Mouse (Mus musculus): ENCODE measurements at regions not wholly inside any gene's neighbourhood (a gene's known extent, or its start where the extent isn't known, plus 50 kb on each side); places are given as distances from the start of the nearest gene placed in this dataset.
"Not testable (repeated sequence)": the region's sequence is repeated elsewhere in the genome, so short reads cannot be mapped to it uniquely, and the experiment has no call there.

DNA sequence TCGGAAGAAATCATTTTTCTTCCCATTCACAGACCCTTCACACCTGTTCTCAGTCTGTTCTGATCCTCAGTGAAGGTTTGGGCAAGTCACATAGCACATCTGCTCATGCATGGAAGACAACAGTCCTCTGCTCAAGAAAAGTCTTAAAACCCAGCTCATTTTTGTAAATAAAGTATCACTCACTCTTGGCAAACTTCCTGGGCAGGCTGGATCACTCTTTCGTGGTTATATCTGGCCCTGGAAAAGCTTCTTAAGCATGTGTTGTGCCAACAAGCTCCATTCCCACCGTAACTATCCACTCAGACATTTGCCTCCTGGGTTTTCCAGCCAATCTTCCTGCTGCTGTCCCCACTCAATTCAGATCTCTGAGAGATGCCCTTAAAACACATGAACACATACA, 103.2 kb upstream of the Cep85l start:
- no peak for DNase-seq (ENCODE audit: low spot score)

DNA sequence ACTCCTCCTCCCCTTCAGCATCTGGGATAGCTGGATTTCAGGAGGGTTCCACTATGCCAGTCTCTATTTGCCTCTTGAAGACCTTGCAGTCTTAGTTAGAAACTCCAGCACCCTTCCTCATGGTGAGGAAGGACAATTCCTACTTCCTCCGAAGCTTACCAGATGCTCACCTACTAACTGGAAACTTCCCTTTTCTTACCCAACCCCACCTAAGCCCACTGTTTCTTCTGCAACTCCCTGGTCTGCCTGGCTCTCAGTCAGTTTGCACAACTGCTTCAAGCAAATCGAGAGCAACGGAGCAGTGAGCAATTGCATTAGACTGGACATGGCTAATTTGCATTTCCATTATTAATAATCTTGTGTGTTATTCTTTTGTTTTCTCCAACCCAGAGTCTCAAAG, 90.5 kb upstream of the Cep85l start:
- DNase-seq (ENCODE audit: low spot score): no peak

DNA sequence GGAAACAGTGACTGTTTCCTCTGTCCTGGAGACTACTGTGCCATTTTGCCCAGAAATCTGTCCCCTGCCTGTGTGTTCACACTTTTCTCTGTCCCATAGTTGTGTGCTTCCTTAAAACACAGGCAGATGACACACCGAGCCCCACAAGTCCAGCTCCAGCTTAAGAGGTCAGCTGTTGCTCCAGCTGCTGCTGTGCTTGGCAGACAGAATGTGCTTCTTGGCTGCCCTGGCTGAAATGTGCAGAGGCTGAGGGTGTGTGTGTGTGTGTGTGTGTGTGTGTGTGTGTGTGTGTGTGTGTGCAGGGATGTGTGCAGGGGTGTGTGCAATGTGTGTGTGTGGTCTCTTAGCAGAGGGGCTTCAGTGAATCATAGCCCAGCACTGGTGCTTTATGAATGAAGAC, 89.9 kb upstream of the Cep85l start:
- no peak for DNase-seq (ENCODE audit: low spot score)

DNA sequence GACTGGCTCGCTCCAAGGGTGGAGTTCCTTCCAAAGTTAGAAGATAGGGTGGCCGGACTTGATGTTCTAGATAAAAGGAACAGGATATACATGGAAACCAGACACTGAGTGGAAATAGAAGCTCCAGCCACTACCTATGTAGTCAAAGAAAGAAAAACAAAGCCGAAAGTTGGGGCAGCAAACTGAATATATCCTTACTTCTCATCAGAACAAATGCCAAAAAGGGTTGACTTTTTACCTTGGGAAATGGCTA, 88.5 kb upstream of the Cep85l start:
- no peak for DNase-seq (ENCODE audit: low spot score)

DNA sequence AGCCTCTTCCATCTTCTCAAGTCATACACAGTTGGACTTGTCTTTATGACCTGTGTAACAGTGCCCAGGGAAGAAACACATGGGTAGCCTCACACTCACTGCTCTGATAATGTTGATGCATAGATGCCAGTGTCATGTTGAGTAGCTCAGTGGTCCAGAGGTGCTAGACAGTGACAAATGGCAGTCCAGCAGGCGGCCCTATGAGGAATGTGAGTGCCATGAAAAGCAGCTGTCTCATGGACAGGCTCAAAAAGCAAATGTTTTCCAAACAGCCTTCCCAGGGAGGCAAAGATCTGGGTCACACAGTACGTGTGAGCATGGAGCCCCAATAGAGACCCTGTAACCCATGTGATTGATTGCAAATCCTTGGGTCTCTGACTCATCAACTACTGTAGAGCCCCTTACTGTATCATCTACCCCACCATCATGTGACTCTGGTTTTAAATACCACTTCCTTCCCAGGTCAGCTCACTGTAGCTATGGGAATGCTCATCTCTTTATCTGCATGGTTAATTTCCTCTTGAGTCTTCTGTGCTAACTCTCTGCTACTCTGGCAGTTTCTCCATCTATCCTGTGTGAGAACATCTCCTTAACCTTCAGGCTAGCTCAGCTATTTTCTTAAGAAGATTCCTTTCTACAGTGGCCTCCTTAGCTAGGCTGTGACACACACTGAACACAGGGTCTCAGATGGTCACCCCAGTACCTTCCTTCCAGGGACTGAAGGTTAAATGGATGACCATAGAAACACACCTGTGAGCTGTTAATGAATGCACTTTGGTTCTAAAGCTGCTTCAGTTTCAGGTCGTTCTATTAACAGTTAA, 87.9 kb upstream of the Cep85l start:
- no peak for DNase-seq (ENCODE audit: low spot score)

DNA sequence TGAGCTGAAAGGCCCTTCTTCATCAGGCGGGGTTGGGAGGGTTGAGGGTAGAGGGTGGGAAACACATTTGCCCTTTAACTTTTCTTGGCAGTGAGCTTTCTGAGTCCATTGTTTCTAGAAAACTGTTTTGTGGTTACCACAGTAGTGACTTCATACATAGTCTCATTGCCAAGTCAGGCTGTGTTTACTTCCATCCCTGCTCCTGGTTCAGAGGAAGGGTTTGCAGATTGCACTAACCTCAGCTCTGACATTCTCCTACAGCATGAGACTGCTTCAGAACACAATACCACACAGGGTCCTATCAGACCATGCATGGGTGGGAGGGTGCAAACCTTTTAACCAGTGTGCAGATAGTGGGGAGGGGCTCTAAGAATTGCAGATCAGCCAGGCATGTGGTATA, 87.1 kb upstream of the Cep85l start:
- DNase-seq (ENCODE audit: low spot score): no peak

DNA sequence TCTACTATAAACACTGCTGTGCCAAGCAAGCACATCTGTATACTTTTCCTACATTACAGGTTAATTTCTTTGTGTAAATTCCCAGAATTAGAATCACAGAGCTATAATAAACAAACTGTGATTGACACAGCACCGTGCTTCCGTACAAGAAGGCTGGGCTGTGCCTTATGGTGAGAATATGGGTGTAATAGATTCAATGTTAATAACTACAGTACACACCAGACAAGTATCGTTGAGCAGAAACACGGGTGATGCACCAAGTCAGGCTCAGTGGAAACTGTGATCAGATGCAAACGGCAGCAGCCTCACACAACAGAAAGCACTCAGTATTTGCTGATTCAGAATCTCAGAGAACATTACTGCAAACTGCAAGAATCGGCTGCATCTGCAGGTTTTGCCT, 86.5 kb upstream of the Cep85l start:
- DNase-seq (ENCODE audit: low spot score): no peak

DNA sequence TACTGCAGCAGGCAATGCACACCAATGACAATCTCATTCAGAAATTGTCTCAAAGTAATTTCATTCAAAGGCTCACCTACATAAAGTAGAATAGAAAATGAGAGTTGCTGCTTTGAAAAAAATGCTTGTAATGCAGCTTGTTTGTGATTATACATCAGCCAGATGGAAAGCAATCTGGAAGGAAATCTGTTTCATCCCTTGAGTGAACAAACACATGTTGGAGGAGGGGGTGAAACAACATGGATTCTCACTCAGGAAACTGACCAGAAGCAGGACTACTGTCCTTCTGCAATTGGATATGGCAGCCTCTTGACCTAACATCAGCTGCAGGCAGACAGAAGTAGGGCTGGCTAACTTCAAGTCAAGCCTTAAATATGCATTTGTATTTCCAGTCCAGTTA, 84.8 kb upstream of the Cep85l start:
- no peak for DNase-seq (ENCODE audit: low spot score)

DNA sequence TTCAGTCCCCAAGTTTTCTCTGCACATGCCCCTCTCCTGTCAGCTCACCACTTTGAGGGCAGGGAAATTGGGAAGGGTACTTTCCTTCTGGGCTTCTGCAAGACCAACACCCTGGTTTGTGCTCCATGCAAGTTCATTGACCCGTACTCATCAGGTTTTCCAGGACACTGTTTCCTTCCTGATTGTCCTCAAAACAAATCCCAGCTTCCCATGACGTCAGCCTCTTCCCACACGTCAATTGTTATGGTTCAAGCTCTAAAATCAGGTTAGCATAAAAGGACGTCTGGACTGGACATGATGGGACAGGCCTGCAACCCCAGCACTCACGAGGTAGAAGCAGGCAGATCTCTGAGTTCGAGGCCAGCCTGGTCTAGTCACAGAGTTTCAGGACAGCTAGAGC, 84.3 kb upstream of the Cep85l start:
- no peak for DNase-seq (ENCODE audit: low spot score)

DNA sequence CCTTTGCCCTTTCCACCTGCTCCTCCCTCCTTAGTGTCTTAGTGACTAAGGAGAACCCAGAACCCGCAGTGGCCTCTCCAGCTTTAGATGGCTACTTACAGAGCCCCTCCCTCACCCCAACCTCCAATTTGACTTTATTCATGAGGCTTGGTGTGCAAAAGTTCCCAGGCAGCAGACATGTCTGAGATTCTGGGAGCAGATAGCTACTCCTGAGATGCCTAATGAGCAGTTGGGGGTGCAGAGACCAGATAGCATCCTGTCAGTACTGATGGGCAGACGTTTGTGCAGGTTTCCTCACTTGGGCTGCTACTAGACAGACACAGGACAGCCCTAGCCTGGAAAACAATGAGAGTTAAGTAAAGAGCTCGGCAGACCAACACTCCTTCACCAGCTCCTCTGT, 83.7 kb upstream of the Cep85l start:
- DNase-seq (ENCODE audit: low spot score): no peak

DNA sequence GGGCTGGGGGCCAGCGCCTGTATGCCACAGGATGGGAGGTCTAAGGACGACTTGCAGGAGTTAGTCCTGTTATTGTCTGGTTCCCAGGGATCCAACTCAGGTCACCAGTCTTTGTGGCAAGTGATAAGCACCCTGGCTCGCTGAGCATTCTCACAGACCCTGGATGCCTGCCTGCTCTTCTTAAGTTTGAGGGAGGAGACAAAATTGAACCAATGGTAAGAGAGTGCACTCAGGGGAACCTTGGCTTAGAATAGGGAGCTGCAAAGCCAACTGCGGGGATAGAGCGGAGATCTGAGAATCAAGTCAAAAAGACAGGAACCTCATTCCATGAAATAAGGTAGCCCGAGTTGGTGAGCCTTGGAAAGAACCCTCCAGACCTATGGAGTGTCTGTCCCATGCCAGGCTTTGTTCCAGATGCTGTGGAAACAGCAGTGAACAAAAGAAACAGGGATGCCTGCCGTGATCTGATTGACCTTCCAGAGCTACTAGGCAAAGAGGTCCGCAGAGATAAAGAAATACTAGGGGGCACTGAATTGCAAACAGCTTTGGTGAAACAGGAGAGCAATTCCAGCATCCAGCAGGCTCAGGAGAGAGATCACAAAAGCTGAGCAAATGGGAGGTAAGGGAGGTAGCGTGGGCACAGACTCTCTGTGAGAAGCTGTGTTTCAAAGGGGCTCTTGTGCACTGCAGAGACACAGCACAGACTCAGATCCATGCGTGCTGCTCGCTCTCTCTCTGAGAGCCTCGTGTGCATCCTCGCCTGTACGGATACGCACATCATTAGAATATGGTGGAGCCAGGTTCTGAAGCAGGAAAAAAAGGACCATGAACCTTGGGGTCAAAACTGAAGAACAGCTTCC, 82.9 kb upstream of the Cep85l start:
- DNase-seq (ENCODE audit: low spot score): no peak

DNA sequence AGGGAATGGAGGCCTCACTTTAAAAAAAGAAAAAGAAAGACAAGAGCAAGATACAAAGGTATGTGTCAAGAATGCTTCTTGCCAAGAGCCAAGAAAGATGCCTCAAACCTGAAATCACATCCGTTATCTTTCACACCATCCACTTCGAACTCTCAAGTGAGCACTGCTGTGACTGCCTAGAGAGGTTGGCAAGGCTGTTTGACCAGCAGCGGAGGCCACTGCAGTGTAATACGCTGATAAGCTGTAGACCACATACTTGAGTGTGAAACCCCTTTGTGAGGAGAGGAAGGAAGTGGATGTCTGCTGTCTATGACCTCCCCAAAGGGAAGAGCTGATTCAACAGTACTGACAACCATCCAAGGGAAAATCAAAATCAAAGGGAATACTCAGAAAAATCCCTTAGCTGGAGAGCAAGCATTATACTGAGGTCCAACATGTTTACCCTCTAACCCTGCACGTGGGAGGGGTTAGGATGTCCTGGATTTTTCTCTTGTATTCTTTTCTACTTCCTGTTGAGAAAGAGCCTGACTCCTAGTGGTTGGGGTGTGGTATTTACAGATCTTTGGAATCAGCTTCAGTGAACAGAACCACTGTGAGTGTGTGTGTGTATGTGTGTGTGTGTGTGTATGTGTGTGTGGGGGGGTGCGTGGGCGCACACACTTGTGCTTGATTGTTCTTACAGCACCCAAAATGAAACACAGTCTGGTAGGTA, 81.5 kb upstream of the Cep85l start:
- DNase-seq (ENCODE audit: low spot score): no peak

DNA sequence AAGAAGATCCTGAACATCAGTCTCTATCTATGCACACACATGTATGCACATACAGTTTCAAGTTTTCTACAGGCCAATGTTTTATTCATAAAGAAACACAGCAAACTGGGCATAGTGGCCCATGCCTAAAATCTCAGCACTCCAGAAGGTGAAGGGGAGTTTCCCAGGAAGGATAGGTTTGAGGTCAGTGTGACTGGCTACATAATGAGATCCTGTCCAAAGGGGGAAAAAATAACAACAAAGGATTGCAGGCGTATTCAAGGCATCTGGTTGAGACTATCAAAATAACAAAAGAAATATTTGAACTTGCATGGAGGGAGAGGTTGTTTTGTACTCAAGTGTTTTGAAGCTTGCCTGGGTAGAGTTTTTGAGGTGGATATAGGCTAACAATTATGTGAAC, 80.0 kb upstream of the Cep85l start:
- not testable (repeated sequence) for DNase-seq (ENCODE audit: low spot score)

DNA sequence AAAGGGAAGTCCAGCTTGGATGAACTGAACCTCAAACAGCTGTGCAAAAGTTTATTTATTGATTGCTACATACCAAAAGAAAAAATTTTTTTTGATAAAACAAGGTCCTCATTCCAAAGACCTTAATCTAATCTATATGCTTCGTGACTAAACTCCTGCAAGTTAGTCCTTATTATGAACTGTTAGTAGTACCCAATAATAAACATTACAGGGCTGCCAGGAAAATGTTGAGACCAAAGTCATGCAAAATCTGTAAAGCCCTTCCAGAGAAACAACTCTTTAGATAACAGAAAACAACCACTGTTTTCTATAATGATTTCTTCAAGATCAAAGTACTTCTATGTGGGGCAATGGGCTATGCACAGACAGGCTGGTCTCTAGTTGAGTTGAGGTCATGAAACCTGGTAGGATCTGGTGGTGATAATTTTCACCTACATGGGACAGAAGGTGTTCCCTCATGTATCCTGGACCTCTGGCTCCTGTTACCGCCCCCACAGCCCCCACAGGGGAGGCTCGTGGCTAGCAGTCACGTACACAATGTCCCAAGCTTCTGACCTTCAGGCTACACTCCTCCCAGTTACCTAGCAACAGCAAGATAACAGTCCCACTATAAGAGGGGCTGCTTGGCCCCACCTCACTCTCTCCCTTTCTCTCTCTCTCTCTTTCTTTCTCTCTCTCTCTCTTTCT, 76.4 kb upstream of the Cep85l start:
- DNase-seq (ENCODE audit: low spot score): no peak

DNA sequence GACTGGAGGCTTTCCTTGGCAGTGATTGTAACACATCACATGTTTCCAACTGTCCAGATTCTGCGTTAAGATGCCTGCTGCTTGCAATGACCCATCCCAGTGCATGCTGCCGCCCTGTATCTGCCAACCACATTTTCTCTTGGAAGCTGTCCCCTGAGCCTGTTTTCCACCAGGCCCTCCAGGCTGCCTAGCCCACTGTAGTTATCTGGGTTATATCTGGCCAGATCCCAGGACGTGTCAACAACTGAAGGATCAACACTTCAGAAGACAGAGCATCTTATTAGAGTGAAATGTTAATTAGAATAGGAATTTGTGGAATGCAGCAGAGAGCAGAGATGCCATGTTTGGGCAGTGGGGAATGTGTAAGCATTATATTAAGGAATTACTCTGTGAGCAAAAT, 65.0 kb upstream of the Cep85l start:
- DNase-seq (ENCODE audit: low spot score): no peak

DNA sequence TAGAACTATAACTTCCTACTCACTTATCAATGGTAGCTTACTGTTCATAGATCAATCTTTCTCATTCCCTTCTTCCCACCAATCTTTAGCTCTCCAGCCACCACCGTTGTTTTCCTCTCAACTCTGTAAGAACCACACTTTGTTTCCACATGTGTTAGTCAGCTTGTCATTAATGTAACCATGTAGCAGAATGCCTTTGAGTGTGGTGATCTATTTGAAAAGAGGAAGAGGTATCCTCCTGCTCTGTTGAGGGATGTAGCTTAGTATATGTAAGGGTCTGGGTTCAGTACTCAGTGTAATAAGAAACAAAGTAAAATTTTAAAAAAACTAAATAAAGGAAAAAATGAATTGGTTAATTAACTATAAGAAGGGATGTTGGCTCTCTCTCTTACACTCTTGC, 63.7 kb upstream of the Cep85l start:
- DNase-seq (ENCODE audit: low spot score): no peak

DNA sequence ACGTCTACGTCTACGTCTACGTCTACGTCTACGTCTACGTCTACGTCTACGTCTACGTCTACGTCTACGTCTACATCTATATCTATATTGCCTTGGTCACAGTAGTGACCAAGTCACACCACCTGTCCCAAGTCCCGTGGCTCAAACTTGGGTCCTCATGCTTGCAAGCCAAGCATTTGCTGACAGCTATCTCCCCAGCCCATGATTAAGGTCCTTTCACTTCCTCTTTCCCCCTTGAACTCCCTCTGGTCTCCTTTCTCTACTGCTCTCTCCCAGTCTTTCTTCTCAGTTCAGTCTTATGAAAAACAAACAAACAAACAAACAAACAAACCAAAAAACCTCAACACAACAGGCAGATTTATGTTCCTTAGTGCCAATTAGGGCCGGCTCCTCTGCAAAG, 63.2 kb upstream of the Cep85l start:
- no peak for DNase-seq (ENCODE audit: low spot score)

DNA sequence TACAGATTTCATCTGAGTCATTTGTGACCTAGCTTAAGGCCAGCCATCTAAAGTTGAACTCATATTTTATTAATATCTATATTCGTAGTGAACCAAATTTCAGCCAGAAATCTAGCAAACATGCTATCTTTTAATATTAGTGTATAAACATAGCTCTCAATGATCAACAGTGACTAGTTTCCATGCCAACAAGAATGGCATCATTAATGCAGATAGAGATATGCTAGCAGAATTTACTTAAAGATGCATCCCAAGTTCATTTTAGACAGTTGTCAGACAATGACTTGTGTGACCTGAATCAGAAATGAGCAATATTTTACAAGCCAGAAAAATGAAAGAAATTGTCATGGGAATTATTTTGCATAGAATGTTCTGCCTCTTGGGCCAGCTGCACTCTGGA, 60.5 kb upstream of the Cep85l start:
- no peak for DNase-seq (ENCODE audit: low spot score)

DNA sequence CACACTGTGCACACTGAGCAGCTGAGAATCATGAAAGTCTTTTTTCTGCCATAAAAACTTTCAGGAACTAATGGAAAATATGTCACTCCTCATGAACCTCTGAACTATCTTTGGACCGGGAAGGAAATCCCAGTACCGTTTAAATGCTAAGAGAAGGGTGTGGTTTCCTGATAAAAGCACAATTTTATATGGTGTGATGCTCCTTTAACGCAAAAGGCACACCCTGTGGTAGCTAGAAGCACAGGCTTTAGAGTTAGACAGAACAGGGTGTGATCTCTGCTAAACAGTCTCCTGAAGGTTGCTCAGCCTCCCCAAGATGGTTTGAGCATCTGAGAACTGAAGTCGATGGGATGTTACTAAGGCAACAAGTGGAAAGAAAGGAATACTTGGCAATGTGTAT, 58.6 kb upstream of the Cep85l start:
- DNase-seq (ENCODE audit: low spot score): no peak

DNA sequence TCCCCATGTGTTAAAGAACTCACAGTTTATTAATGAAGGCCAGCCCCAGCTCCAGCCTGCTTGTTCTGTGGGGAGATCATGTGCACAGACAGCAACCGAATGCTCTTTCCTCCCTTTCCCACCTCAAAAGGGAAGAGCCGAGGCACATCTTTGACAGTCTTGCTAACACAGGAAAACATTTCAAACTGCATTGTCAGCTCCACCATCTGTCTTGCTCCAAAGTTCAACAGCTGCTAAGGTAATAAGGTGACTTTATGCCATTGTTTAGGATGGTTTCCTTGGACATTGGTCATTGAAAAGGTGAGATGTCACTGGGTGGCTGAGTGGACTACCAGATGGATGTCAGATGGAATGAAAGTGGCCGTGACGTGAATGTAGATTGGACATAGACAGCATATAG, 58.0 kb upstream of the Cep85l start:
- DNase-seq (ENCODE audit: low spot score): no peak

DNA sequence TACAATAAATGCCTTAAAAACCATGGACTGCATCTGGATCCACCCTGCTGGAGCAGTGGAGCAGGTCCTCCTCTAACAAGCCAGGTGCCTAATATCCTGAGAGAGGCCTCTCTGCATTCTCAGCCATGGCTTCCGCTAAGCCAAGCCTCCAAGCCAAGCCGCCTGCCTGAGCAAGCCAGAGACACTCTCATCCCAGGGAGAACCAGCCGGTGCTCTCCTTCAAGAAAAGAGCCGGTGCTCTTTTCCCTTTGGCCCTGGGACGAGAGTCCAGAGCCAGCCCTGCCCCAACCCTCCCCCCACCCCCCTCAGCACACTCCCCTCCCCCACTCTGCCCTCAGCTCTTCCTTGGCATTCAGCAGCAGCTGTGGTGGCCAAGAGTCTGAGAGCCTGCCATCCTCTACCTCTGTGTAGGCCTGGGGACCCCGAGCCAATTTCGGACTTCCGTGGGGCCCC, 56.3 kb upstream of the Cep85l start:
- DNase-seq (ENCODE audit: low spot score): no peak

DNA sequence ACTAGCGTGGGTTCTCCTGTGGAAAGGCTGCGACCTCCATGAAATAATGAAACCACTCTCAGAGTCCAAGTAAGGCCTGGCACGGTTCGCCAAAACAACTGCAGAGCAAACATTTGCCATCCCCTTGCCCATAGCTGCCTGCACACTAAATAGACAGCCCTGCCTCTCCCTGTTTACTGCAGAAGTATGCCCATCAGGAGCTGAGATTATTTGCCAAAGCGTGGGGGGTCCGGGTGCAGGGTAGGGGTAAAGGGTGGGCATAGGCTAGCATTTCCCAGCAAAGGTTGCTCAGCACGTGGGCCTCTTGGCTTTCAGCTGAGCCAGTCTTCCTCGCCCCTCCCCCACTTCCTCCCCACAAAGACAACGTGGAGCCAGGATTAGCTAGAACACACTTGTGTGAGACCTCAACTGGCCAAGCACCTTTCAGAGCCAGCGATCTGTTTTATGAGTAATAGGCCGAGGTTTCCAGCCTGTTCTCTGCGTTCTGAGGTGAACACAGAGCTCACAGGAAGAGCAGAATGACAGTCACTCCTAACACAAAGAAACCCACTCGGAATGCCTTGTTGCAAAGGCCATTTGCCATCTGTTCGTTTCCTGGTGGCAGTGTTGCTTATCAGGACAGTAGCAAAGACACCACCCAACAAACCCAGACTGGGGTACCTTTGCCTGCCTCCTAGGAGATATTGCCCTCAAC, 55.6 kb upstream of the Cep85l start:
- peak; percentile 58 for DNase-seq (ENCODE audit: low spot score)

All from ovary, adult 18-20 months (tissue).